Mouse (Mus musculus): ENCODE data around the gene Mrps11.

Gene Mrps11

GRCm38 (mm10) chr7:78793895-78794570 is 11.1 kb downstream of the Mrps11 start:
- no peak for DNase-seq (ENCODE audit: extremely low read depth, low read depth)

GRCm38 (mm10) chr7:78794571-78795092 is 11.7 kb downstream of the Mrps11 start:
- no peak for DNase-seq (ENCODE audit: extremely low read depth, low read depth)

- DNase-seq (ENCODE audit: extremely low read depth, low read depth), result no peak
These were observed 13.7 kb downstream of the Mrps11 start for GRCm38 (mm10) chr7:78796624-78797023.

- DNase-seq (ENCODE audit: extremely low read depth, low read depth), result no peak
These were observed 15.0 kb downstream of the Mrps11 start for GRCm38 (mm10) chr7:78797843-78798455.

- DNase-seq (ENCODE audit: extremely low read depth, low read depth), result peak; percentile 92
These were observed 17.0 kb downstream of the Mrps11 start for GRCm38 (mm10) chr7:78799730-78800496.

- no peak for DNase-seq (ENCODE audit: extremely low read depth, low read depth)
These were observed 20.9 kb downstream of the Mrps11 start for GRCm38 (mm10) chr7:78803841-78804240.

GRCm38 (mm10) chr7:78807192-78807591 is 24.3 kb downstream of the Mrps11 start:
- DNase-seq (ENCODE audit: extremely low read depth, low read depth), result no peak

GRCm38 (mm10) chr7:78813791-78814190 is 30.9 kb downstream of the Mrps11 start:
- DNase-seq (ENCODE audit: extremely low read depth, low read depth), result no peak

- DNase-seq (ENCODE audit: extremely low read depth, low read depth), result no peak
These were observed 31.8 kb downstream of the Mrps11 start for GRCm38 (mm10) chr7:78814766-78815165.

- DNase-seq (ENCODE audit: extremely low read depth, low read depth), result no peak
These were observed 35.4 kb downstream of the Mrps11 start for GRCm38 (mm10) chr7:78818336-78818735.

GRCm38 (mm10) chr7:78826682-78827385 is 43.9 kb downstream of the Mrps11 start:
- DNase-seq (ENCODE audit: extremely low read depth, low read depth), result no peak

- DNase-seq (ENCODE audit: extremely low read depth, low read depth), result no peak
These were observed 44.9 kb downstream of the Mrps11 start for GRCm38 (mm10) chr7:78827749-78828362.

GRCm38 (mm10) chr7:78835656-78836055 is 52.7 kb downstream of the Mrps11 start:
- no peak for DNase-seq (ENCODE audit: extremely low read depth, low read depth)

GRCm38 (mm10) chr7:78837250-78837649 is 54.3 kb downstream of the Mrps11 start:
- no peak for DNase-seq (ENCODE audit: extremely low read depth, low read depth)

GRCm38 (mm10) chr7:78841601-78842000 is 58.7 kb downstream of the Mrps11 start:
- no peak for DNase-seq (ENCODE audit: extremely low read depth, low read depth)
